Mouse (Mus musculus): ENCODE measurements around the gene Rhot2. TPM values are rescaled to one million over a fixed set of nuclear protein-coding genes. Genes with fewer than 3 reads are reported as not detected.
"Not testable (repeated sequence)": the region's sequence is repeated elsewhere in the genome, so short reads cannot be mapped to it uniquely, and the experiment has no call there.

Rhot2 gene
- polyA plus RNA-seq, 1 experiment from 2014 or later = 11.0 TPM

- H3K9me3 ChIP-seq (ENCODE audit: low read depth, low read length) = no peaks in the 10 kb centered on the region
- H3K4me3 ChIP-seq (ENCODE audit: low read depth, low read length) = peak overlapping the region; percentile 76
- H3K27ac ChIP-seq (ENCODE audit: low read depth) = peak overlapping the region; percentile 91
- ATAC-seq (ENCODE audit: insufficient read depth) (no peak), DNase-seq (no peak)
- no peak for TF ChIP-seq CTCF (IDR thresholded peaks at IDR 0.05; ENCODE audit: low read depth)
- peaks cover 17% of the 10 kb centered on the region for H3K36me3 ChIP-seq (ENCODE audit: insufficient read depth)
- H3K27me3 ChIP-seq (ENCODE audit: insufficient read depth, low read length) = no peaks in the 10 kb centered on the region
- H3K9ac ChIP-seq = peak overlapping the region; percentile 58
- 6% methylated on average over 14 of the region's 14 CpGs for WGBS
- H3K4me2 ChIP-seq = peak overlapping the region; percentile 94
- peaks cover 12% of the 10 kb centered on the region; the same call in 1 of the 2 replicates for H3K4me1 ChIP-seq (ENCODE audit: insufficient read depth)
Observed at GRCm38 (mm10) chr17:25874148-25874720, 29.6 kb upstream of the Rhot2 start.

- peak overlapping the region; percentile 76; the same call in 1 of the 2 replicates for H3K4me3 ChIP-seq (ENCODE audit: low read depth, low read length)
- 58% methylated on average over 11 of the region's 11 CpGs for WGBS
Observed at GRCm38 (mm10) chr17:25873405-25874147, 28.9 kb upstream of the Rhot2 start.

GRCm38 (mm10) chr17:25872676-25873075 is 28.0 kb upstream of the Rhot2 start:
- H3K9ac ChIP-seq = no peak overlapping the region
- H3K9me3 ChIP-seq (ENCODE audit: low read depth, low read length) = no peaks in the 10 kb centered on the region
- H3K4me1 ChIP-seq (ENCODE audit: insufficient read depth) = peaks cover 15% of the 10 kb centered on the region; the same call in 1 of the 2 replicates
- H3K36me3 ChIP-seq (ENCODE audit: insufficient read depth) = 0 out of 2 replicates have a peak, but pooled peaks cover 2% of the 10 kb centered on the region
- DNase-seq = no peak
- H3K4me2 ChIP-seq = no peak overlapping the region
- no peak for ATAC-seq (ENCODE audit: insufficient read depth)
- no peak for TF ChIP-seq CTCF (IDR thresholded peaks at IDR 0.05; ENCODE audit: low read depth)
- WGBS = 79% methylated on average over 3 of the region's 3 CpGs
- H3K27ac ChIP-seq (ENCODE audit: low read depth) = no peak overlapping the region
- H3K4me3 ChIP-seq (ENCODE audit: low read depth, low read length) = no peak overlapping the region
- H3K27me3 ChIP-seq (ENCODE audit: insufficient read depth, low read length) = no peaks in the 10 kb centered on the region

More at GRCm38 (mm10) chr17:25873405-25874147, 28.9 kb upstream of the Rhot2 start:
- H3K9me3 ChIP-seq (ENCODE audit: low read depth, low read length) = no peaks in the 10 kb centered on the region
- peak overlapping the region; percentile 58 for H3K9ac ChIP-seq
- ATAC-seq (ENCODE audit: insufficient read depth) (no peak), DNase-seq (no peak)
- peak overlapping the region; percentile 94 for H3K4me2 ChIP-seq
- H3K4me1 ChIP-seq (ENCODE audit: insufficient read depth) = peaks cover 15% of the 10 kb centered on the region; the same call in 1 of the 2 replicates
- H3K36me3 ChIP-seq (ENCODE audit: insufficient read depth) = peaks cover 11% of the 10 kb centered on the region; the same call in 1 of the 2 replicates
- TF ChIP-seq CTCF (IDR thresholded peaks at IDR 0.05; ENCODE audit: low read depth) = no peak
- H3K27ac ChIP-seq (ENCODE audit: low read depth) = no peak overlapping the region
- H3K27me3 ChIP-seq (ENCODE audit: insufficient read depth, low read length) = no peaks in the 10 kb centered on the region

- H3K27me3 ChIP-seq (ENCODE audit: insufficient read depth, low read length); DNase-seq; ATAC-seq (ENCODE audit: insufficient read depth); H3K4me2 ChIP-seq; H3K4me3 ChIP-seq (ENCODE audit: low read depth, low read length); H3K9me3 ChIP-seq (ENCODE audit: low read depth, low read length); H3K9ac ChIP-seq; H3K27ac ChIP-seq (ENCODE audit: low read depth); H3K36me3 ChIP-seq (ENCODE audit: insufficient read depth): not testable (repeated sequence)
- H3K4me1 ChIP-seq (ENCODE audit: insufficient read depth) = peaks cover 15% of the 10 kb centered on the region; the same call in 1 of the 2 replicates
Observed at GRCm38 (mm10) chr17:25871566-25871965, 26.9 kb upstream of the Rhot2 start.

- no peaks in the 10 kb centered on the region for H3K27me3 ChIP-seq (ENCODE audit: insufficient read depth, low read length)
- no peak overlapping the region for H3K27ac ChIP-seq (ENCODE audit: low read depth)
- 81% methylated on average over 2 of the region's 2 CpGs for WGBS
- H3K9ac ChIP-seq = no peak overlapping the region
- H3K36me3 ChIP-seq (ENCODE audit: insufficient read depth) = no peaks in the 10 kb centered on the region
- H3K4me1 ChIP-seq (ENCODE audit: insufficient read depth) = 0 out of 2 replicates have a peak, but pooled peaks cover 8% of the 10 kb centered on the region
- H3K4me2 ChIP-seq = no peak overlapping the region
- no peak overlapping the region for H3K4me3 ChIP-seq (ENCODE audit: low read depth, low read length)
- no peak for ATAC-seq (ENCODE audit: insufficient read depth)
- H3K9me3 ChIP-seq (ENCODE audit: low read depth, low read length) = no peaks in the 10 kb centered on the region
- no peak for DNase-seq
- no peak for TF ChIP-seq CTCF (IDR thresholded peaks at IDR 0.05; ENCODE audit: low read depth)
Observed at GRCm38 (mm10) chr17:25869954-25870353, 25.3 kb upstream of the Rhot2 start.

GRCm38 (mm10) chr17:25869498-25869897 is 24.8 kb upstream of the Rhot2 start:
- 81% methylated on average over 8 of the region's 8 CpGs for WGBS

GRCm38 (mm10) chr17:25868601-25869191 is 24.0 kb upstream of the Rhot2 start, which contains the start of gene Mcrip2:
Mcrip2 (minus strand) TSS chr17:25868764.
- DNase-seq = peak; percentile 90
- H3K4me1 ChIP-seq (ENCODE audit: insufficient read depth) = 0 out of 2 replicates have a peak, but pooled peaks cover 3% of the 10 kb centered on the region
- under 1% methylated on average over 24 of the region's 24 CpGs for WGBS

More at GRCm38 (mm10) chr17:25869498-25869897, 24.8 kb upstream of the Rhot2 start:
- Histone ChIP-seq H3K9me3 (ENCODE audit: low read depth, low read length) (no peaks in the 10 kb centered on the region), H3K9ac (no peak overlapping the region), H3K4me3 (ENCODE audit: low read depth, low read length) (no peak overlapping the region), H3K4me1 (ENCODE audit: insufficient read depth) (0 out of 2 replicates have a peak, but pooled peaks cover 8% of the 10 kb centered on the region), H3K4me2 (no peak overlapping the region), H3K27me3 (ENCODE audit: insufficient read depth, low read length) (no peaks in the 10 kb centered on the region), H3K36me3 (ENCODE audit: insufficient read depth) (no peaks in the 10 kb centered on the region), H3K27ac (ENCODE audit: low read depth) (no peak overlapping the region)
- TF ChIP-seq CTCF (IDR thresholded peaks at IDR 0.05; ENCODE audit: low read depth) = no peak
- DNase-seq = no peak
- ATAC-seq (ENCODE audit: insufficient read depth) = no peak

More at GRCm38 (mm10) chr17:25868601-25869191, 24.0 kb upstream of the Rhot2 start, which contains the start of gene Mcrip2:
- Histone ChIP-seq H3K36me3 (ENCODE audit: insufficient read depth) (no peaks in the 10 kb centered on the region), H3K27ac (ENCODE audit: low read depth) (peak within 1 kb of the TSS; percentile 48; the same call in 1 of the 2 replicates), H3K4me3 (ENCODE audit: low read depth, low read length) (peak within 1 kb of the TSS; percentile 80), H3K9me3 (ENCODE audit: low read depth, low read length) (no peaks in the 10 kb centered on the region), H3K4me2 (peak within 1 kb of the TSS; percentile 98), H3K27me3 (ENCODE audit: insufficient read depth, low read length) (no peaks in the 10 kb centered on the region), H3K9ac (peak within 1 kb of the TSS; percentile 56)
- peak; percentile 91 for ATAC-seq (ENCODE audit: insufficient read depth)
- peak; percentile 26; the same call in 1 of the 2 replicates for TF ChIP-seq CTCF (IDR thresholded peaks at IDR 0.05; ENCODE audit: low read depth)
